Mouse (Mus musculus) E14TG2a.4 (cell line): ENCODE data around the gene Mrpl43.

Experiments
- CTCF ChIP-seq: conservative IDR thresholded peaks from 2 replicates; pipeline ENCODE4 v1.5.1; 2014; ENCODE audit warnings: low read length
- POU5F1 ChIP-seq: IDR thresholded peaks from 2 replicates; pipeline ENCODE4 v1.6.1; 2014; ENCODE audit warnings: low read length, borderline replicate concordance

GRCm38 (mm10) chr19:45015518-45016281, 9.5 kb upstream of the Mrpl43 start:
- no peak for TF ChIP-seq CTCF
- TF ChIP-seq POU5F1, result no peak
